Mouse (Mus musculus): ENCODE measurements around the gene Ptrh1.
A peak's percentile ranks its signal among the peaks of the same experiment; 100 is the strongest.

The Ptrh1 gene

DNA sequence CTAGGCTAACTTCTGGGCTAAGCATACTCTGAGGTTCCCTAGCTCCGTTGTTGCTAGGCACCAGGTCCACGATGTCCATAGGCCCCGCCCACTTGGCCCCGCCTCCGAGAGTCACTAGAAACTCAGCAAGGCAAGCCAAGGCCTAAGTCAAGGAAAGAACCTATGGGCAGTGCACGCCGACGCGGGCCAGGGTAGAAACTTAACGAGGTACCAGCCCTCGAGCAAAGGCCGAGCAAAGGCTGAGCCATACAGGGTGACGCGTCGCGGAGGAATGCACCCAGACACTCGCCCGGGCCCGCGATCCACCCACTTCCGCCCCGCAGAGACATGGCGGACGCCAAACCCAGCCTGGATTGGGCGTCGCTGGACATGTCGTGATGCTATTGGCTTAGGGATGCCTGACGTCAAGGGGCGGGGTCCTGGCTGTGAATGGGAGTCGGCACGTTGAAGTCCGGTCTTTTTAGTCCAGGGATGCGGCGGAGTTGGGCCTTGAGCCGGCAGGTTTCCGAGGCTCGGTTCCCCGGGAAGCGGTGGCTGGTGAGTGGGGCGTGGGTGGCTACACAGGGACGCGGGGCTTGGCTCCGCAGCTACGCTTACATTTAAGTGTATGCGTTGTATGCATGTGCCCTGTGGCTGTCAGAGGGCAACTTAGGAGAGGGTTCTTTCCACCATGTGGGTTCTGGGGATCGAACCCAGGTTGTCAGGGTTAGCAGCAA is at the start of gene Ptrh1, which contains the start of gene Ttc16:
TSS of gene Ptrh1 (plus strand) at position 428 of the 716 bp plus-strand sequence.
TSS of gene Ttc16 (minus strand) at position 275 of the 716 bp plus-strand sequence.
- DNase-seq (ENCODE audit: low spot score), result peak; percentile 97

GRCm38 (mm10) chr2:32727435-32727834 is 48.2 kb upstream of the Ptrh1 start:
- peak; percentile 51 for DNase-seq (ENCODE audit: low spot score)

GRCm38 (mm10) chr2:32728463-32728862 is 47.1 kb upstream of the Ptrh1 start:
- DNase-seq (ENCODE audit: low spot score), result no peak

- no peak for DNase-seq (ENCODE audit: low spot score)
Observed at GRCm38 (mm10) chr2:32729547-32729946, 46.0 kb upstream of the Ptrh1 start.

DNA sequence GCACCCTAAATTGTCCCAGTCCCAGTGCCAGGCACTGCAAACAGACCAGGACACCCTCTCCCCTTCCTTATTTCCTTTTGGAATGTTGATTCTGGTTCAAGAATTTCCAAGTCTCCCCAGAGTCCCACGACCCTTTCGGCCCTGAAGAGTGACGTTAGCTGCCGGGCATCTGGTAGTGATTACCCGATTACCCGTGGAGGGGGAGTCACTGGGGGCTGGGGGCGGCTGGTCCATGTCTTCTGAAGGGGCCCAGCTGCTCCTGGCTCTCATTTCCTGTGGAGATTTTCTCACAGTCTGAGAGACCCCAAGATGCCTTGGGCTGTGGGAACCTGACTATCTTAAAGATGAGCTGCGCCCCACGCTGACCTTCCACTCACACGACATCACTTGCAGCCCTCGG is 44.7 kb upstream of the Ptrh1 start:
- no peak for DNase-seq (ENCODE audit: low spot score)

GRCm38 (mm10) chr2:32731911-32732310 is 43.7 kb upstream of the Ptrh1 start:
- DNase-seq (ENCODE audit: low spot score), result no peak

GRCm38 (mm10) chr2:32732695-32733094 is 42.9 kb upstream of the Ptrh1 start:
- no peak for DNase-seq (ENCODE audit: low spot score)

- no peak for DNase-seq (ENCODE audit: low spot score)
Observed at GRCm38 (mm10) chr2:32734480-32734879, 41.1 kb upstream of the Ptrh1 start.

DNA sequence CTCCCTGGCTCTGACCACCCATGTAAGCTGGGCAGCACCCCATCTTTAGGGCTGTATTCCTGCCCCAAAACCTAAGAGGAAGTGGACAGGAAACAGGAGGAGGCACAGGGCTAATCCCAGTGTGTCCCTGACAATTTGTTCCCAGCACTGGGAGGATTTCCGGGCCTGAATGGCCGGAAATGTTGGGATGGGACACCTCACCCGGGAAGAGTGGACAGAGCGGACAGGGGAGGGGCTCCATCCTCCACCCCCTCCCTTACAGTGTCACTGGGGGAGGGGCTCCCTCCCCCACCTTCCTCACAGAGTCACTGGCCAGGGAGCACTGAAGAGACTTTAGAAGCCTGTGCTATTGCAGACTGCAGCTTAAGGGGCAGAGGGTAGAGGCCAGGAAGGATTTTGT is 40.7 kb upstream of the Ptrh1 start:
- DNase-seq (ENCODE audit: low spot score), result no peak

- no peak for DNase-seq (ENCODE audit: low spot score)
Observed at GRCm38 (mm10) chr2:32736306-32736829, 39.2 kb upstream of the Ptrh1 start.

GRCm38 (mm10) chr2:32737008-32737407 is 38.6 kb upstream of the Ptrh1 start:
- no peak for DNase-seq (ENCODE audit: low spot score)

DNA sequence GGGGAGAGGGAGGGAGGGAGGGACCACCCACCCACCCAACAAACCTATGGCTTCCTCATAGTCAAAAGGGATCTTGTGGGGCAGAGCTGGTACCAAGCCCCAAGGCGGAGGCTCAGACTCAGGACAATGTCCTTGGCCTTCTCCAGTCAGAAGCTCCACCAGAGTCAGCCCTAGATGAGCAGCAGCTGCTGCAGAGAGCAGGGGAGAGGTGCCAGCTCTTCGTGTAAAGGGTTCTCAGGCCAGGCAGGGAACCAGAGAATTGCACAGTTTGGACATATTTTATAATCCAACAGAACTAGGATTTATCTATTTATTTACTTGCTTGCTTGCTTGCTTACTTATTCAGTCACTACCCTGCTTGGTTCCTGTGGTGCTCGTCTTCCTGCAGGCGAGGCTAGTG is 36.3 kb upstream of the Ptrh1 start:
- DNase-seq (ENCODE audit: low spot score), result no peak

DNA sequence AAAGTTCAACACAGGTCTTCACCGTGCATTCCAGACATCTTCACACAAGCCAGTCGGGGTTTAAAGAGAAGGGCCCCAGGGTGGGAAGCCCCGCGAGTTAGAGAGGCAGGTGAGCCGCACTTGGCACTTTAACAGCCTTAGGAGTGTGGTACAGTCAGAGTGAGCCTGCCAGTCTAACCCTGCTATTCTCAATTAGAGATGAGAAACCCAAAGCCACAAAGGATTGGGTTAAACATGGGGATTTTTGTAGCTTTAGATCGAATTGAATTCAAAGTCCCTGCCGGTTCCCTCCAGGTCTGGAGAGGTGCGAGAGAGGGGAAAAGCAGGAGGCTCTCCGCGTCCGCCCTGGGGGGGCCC is 34.7 kb upstream of the Ptrh1 start, which contains the start of gene 6330409D20Rik:
TSS of gene 6330409D20Rik (minus strand) at position 101 of the 357 bp plus-strand sequence.
- DNase-seq (ENCODE audit: low spot score), result no peak

- DNase-seq (ENCODE audit: low spot score), result no peak
Observed at GRCm38 (mm10) chr2:32741273-32742172, 34.1 kb upstream of the Ptrh1 start.

DNA sequence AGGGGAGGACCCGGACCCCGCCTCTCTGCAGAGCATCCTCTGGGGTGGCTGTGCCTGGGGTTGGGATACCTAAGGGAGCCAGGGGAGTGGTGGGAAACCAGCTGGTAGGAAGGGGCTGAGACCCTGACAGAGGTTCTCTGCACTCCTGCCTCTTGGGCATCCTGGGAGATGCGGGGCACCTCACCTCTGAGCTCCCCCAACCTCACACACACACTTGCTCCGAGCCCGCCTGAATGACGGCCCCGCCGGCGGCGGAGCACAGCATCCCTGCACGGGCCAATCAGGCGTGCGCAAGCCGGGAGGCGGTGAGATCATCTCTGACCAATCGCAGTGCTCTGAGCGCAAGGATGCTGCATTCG is 33.4 kb upstream of the Ptrh1 start:
- DNase-seq (ENCODE audit: low spot score), result no peak

DNA sequence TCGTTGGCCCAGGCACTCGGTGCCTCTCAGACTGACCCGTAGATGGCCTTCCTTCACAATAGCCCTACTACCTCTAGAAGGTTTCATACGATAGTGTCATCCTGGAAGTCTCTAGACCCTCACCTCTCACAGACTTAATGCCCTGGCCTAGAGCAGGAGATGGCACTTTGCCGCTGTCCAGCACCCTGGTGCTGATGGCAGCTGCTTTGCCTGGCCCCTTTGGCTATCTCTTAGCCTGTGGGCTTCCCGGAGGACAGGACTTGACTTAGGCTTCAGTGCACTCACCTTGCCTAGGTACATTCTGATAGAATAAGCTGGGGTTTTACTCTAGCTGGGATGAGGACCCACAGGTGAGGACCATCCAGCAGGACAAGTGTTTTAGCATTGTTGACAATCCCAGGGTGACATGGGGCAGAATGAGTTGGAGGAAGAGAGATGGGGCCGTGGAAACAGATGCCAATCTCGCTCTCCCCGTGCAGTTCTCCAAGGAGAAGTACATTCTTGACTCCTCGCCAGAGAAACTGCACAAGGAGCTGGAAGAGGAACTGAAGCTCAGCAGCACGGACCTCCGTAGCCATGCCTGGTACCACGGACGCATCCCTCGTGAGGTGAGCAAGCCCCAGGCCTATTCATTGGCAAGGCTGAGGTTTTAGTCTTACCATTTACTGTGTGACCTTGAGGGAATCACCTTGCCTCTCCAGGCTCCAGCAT is 31.2 kb upstream of the Ptrh1 start:
- no peak for DNase-seq (ENCODE audit: low spot score)

GRCm38 (mm10) chr2:32749082-32749481 is 26.5 kb upstream of the Ptrh1 start:
- DNase-seq (ENCODE audit: low spot score), result no peak

GRCm38 (mm10) chr2:32750199-32750598 is 25.4 kb upstream of the Ptrh1 start:
- no peak for DNase-seq (ENCODE audit: low spot score)

DNA sequence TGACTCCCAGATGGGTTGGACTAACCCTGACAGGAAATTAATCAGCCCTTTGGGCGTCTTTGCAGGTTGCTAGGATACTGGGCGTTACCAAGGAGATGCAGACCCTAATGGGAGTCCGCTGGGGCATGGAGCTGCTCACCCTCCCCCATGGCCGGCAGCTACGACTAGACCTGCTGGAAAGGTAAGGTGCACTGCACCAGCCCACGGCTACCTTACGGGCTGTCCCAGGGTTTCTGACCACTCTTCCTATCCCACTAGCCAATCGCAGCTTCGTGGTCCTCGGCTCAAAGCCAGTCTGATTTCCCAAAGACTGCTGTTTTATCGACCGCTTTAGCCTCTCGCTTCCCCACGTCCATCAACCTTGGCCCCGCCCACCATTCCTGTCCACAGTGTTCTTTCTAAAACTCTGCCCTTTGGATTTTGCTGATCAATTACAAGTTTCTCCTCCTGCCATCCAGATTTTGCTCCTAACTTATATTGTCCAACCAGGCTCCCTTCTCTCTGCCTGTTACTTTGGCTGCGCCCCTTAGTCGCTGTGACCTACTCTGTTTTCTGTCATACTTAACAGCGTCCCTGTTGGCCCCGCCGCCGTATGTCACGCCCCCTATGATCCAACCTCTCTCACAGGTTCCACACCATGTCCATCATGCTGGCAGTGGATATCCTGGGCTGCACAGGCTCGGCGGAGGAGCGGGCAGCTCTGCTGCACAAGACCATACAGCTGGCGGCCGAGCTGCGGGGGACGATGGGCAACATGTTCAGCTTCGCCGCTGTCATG is 24.5 kb upstream of the Ptrh1 start:
- no peak for DNase-seq (ENCODE audit: low spot score)

GRCm38 (mm10) chr2:32751665-32752033 is 23.9 kb upstream of the Ptrh1 start:
- DNase-seq (ENCODE audit: low spot score), result no peak

- DNase-seq (ENCODE audit: low spot score), result no peak
Observed at GRCm38 (mm10) chr2:32752181-32752580, 23.4 kb upstream of the Ptrh1 start.

GRCm38 (mm10) chr2:32756674-32757055 is 18.9 kb upstream of the Ptrh1 start:
- no peak for DNase-seq (ENCODE audit: low spot score)
